Mouse (Mus musculus) stomach, postnatal 0 days (tissue): ENCODE data around the gene Nfil3. TPM values are rescaled to one million over a fixed set of nuclear protein-coding genes. Genes with fewer than 3 reads are reported as not detected.

Source experiments
- ATAC-seq: fragments of 200-750 bp; cut with Nextera tagmentation; 2 replicates; pipeline ENCODE4 v1.8.0; 2017; ENCODE audit not compliant: low FRiP score, low TSS enrichment
- DNase-seq: peaks from one replicate; pipeline ENCODE4 v3.0.0-alpha.2; 2016; ENCODE audit warnings: low spot score
- H3K27ac ChIP-seq: fragments of 300-500 bp; sonication (generic); replicated peaks from 2 replicates; pipeline ENCODE4 v1.5.1; 2014; ENCODE audit warnings: mild to moderate bottlenecking, control low read depth
- H3K27me3 ChIP-seq: fragments of 300-500 bp; sonication (generic); 2 replicates; pipeline ENCODE4 v1.6.1; 2014; ENCODE audit warnings: low read length; ENCODE audit not compliant: control insufficient read depth, insufficient read depth
- H3K36me3 ChIP-seq: fragments of 300-500 bp; sonication (generic); 2 replicates; pipeline ENCODE4 v1.6.1; 2014; ENCODE audit warnings: low read length, mixed read lengths; ENCODE audit not compliant: control insufficient read depth, insufficient read depth
- H3K4me1 ChIP-seq: fragments of 300-500 bp; sonication (generic); replicated peaks from 2 replicates; pipeline ENCODE4 v1.6.1; 2014; ENCODE audit warnings: antibody characterized with exemption; ENCODE audit not compliant: control insufficient read depth, insufficient read depth
- H3K4me2 ChIP-seq: fragments of 300-500 bp; sonication (generic); replicated peaks from 2 replicates; pipeline ENCODE4 v1.6.1; 2014; ENCODE audit warnings: low read depth, mild to moderate bottlenecking, control low read depth, moderate library complexity
- H3K4me3 ChIP-seq: fragments of 300-500 bp; sonication (generic); 2 replicates; pipeline ENCODE4 v1.5.1; 2014; ENCODE audit warnings: low read depth, low read length, control low read depth
- H3K9ac ChIP-seq: fragments of 300-500 bp; sonication (generic); 2 replicates; pipeline ENCODE4 v1.6.1; 2014; ENCODE audit warnings: mild to moderate bottlenecking, low read length, control low read depth, mixed read lengths
- H3K9me3 ChIP-seq: fragments of 300-500 bp; sonication (generic); 2 replicates; pipeline ENCODE4 v1.6.1; 2016; ENCODE audit warnings: low read length; ENCODE audit not compliant: control insufficient read depth
- CTCF ChIP-seq: IDR thresholded peaks from 2 replicates; pipeline ENCODE4 v1.5.1; 2016; ENCODE audit warnings: antibody characterized with exemption, low read depth, mild to moderate bottlenecking, moderate library complexity
- EP300 ChIP-seq: optimal IDR thresholded peaks from 2 replicates; pipeline ENCODE3; 2016; ENCODE audit warnings: antibody characterized with exemption
- WGBS: fragments of 180-500 bp; shearing (Covaris S2); extraction: QIAGEN DNeasy Blood & Tissue Kit; methylation state at CpG from one replicate; pipeline ENCODE4 v1.1.7; 2014; 5-methylcytosine and 5-hydroxymethylcytosine counted together
- polyA plus RNA-seq: library from polyadenylated mRNA; unstranded; fragments of >200 nt; fragmentation: Nextera tagmentation; extraction: Ambion mirVana; gene quantifications from 2 replicates; pipeline ENCODE4 v1.2.1, GENCODE M21; 2015

Nfil3 gene
- polyA plus RNA-seq, 1 experiment from 2014 or later = 14.4 TPM

GRCm38 (mm10) chr13:52970876-52971275 lies 10.0 kb downstream of the Nfil3 start:
- H3K4me3 ChIP-seq = no peak overlapping the region
- no peak for DNase-seq
- no peaks in the 10 kb centered on the region for H3K9me3 ChIP-seq
- no peak for TF ChIP-seq EP300
- no peak for TF ChIP-seq CTCF
- H3K9ac ChIP-seq = no peak overlapping the region
- H3K4me2 ChIP-seq = no peak overlapping the region
- no peak for ATAC-seq
- H3K36me3 ChIP-seq = peaks cover 19% of the 10 kb centered on the region
- H3K27me3 ChIP-seq = no peaks in the 10 kb centered on the region
- WGBS = 79% methylated on average over 6 of the region's 6 CpGs
- H3K27ac ChIP-seq = no peak overlapping the region
- H3K4me1 ChIP-seq = peaks cover 2% of the 10 kb centered on the region; the same call in 1 of the 2 replicates

- Histone ChIP-seq H3K9ac (no peak overlapping the region), H3K4me1 (no peaks in the 10 kb centered on the region), H3K27me3 (no peaks in the 10 kb centered on the region), H3K4me2 (no peak overlapping the region), H3K27ac (no peak overlapping the region), H3K9me3 (no peaks in the 10 kb centered on the region), H3K36me3 (peaks cover 14% of the 10 kb centered on the region), H3K4me3 (no peak overlapping the region)
- TF ChIP-seq EP300 (no peak), CTCF (no peak)
- DNase-seq (no peak), ATAC-seq (0 out of 2 replicates have a peak, but pooled peaks have one; percentile 6)
- 94% methylated on average over 4 of the region's 4 CpGs for WGBS
Observed at GRCm38 (mm10) chr13:52962922-52963321, 18.0 kb downstream of the Nfil3 start.

GRCm38 (mm10) chr13:52962361-52962760 lies 18.5 kb downstream of the Nfil3 start:
- Histone ChIP-seq H3K9ac (no peak overlapping the region), H3K4me3 (no peak overlapping the region), H3K4me2 (no peak overlapping the region), H3K9me3 (no peaks in the 10 kb centered on the region), H3K36me3 (peaks cover 9% of the 10 kb centered on the region), H3K4me1 (no peaks in the 10 kb centered on the region), H3K27me3 (no peaks in the 10 kb centered on the region), H3K27ac (no peak overlapping the region)
- ATAC-seq (no peak), DNase-seq (no peak)
- TF ChIP-seq CTCF = no peak
- no peak for TF ChIP-seq EP300
- WGBS = 85% methylated on average over 6 of the region's 6 CpGs

GRCm38 (mm10) chr13:52953779-52954553 lies 26.9 kb downstream of the Nfil3 start:
- 83% methylated on average over 6 of the region's 6 CpGs for WGBS
- ATAC-seq = no peak
- no peaks in the 10 kb centered on the region for H3K9me3 ChIP-seq
- TF ChIP-seq CTCF (no peak), EP300 (no peak)
- H3K4me1 ChIP-seq = no peaks in the 10 kb centered on the region
- H3K27me3 ChIP-seq = no peaks in the 10 kb centered on the region
- no peak overlapping the region for H3K4me3 ChIP-seq
- no peak overlapping the region for H3K9ac ChIP-seq
- DNase-seq = no peak
- no peak overlapping the region for H3K27ac ChIP-seq
- H3K4me2 ChIP-seq = no peak overlapping the region
- no peaks in the 10 kb centered on the region for H3K36me3 ChIP-seq

- H3K27ac ChIP-seq = no peak overlapping the region
- DNase-seq (no peak), ATAC-seq (no peak)
- H3K9ac ChIP-seq = no peak overlapping the region
- no peak overlapping the region for H3K4me3 ChIP-seq
- H3K4me2 ChIP-seq = no peak overlapping the region
- WGBS = 80% methylated on average over 3 of the region's 3 CpGs
- no peaks in the 10 kb centered on the region for H3K36me3 ChIP-seq
- H3K9me3 ChIP-seq = no peaks in the 10 kb centered on the region
- no peaks in the 10 kb centered on the region for H3K27me3 ChIP-seq
- TF ChIP-seq CTCF (no peak), EP300 (no peak)
- H3K4me1 ChIP-seq = no peaks in the 10 kb centered on the region
Observed at GRCm38 (mm10) chr13:52949211-52949610, 31.7 kb downstream of the Nfil3 start.

- 81% methylated on average over 4 of the region's 4 CpGs for WGBS
- H3K9me3 ChIP-seq = no peaks in the 10 kb centered on the region
- H3K4me2 ChIP-seq = no peak overlapping the region
- ATAC-seq (no peak), DNase-seq (no peak)
- no peak overlapping the region for H3K27ac ChIP-seq
- no peak overlapping the region for H3K4me3 ChIP-seq
- no peak overlapping the region for H3K9ac ChIP-seq
- no peaks in the 10 kb centered on the region for H3K27me3 ChIP-seq
- H3K4me1 ChIP-seq = no peaks in the 10 kb centered on the region
- no peaks in the 10 kb centered on the region for H3K36me3 ChIP-seq
- TF ChIP-seq CTCF = no peak
- no peak for TF ChIP-seq EP300
Observed at GRCm38 (mm10) chr13:52947545-52947944, 33.3 kb downstream of the Nfil3 start.
